Mouse (Mus musculus) kidney, adult 2 months (tissue): ENCODE results near the gene Ddah1.

Source experiments
- CTCF ChIP-seq: fragments of 200-500 bp; conservative IDR thresholded peaks from 2 replicates; pipeline ENCODE4 v1.5.1; 2011; ENCODE audit warnings: low read depth, mild to moderate bottlenecking, control low read depth, low read length, moderate library complexity, mixed read lengths; ENCODE audit not compliant: insufficient read depth, insufficient read length
- POLR2A ChIP-seq: fragments of 200-500 bp; IDR thresholded peaks from one replicate; pipeline ENCODE4 v1.6.1; 2011; ENCODE audit warnings: low read depth, low read length, control low read depth

DNA sequence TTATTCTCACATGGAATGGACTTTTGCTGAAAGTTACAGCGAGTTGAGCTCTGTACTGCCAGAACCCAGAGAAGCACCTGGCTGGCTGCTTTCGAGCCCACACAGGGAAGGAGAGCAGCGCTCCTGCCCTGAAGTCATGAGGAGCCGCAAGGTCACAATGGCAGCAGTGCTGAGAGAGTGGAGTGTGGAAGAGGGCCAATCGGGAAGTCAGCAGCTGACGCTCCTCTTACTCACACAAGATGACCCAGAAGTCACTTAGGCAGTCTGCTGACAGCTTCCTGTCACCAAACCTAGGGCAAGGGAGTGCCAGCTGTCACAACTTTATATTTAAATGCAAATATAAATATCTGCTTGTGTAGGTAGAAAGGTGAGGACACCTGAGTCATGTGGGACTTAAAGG lies 154.8 kb downstream of the Ddah1 start:
- no peak for TF ChIP-seq POLR2A
- no peak for TF ChIP-seq CTCF
